Mouse (Mus musculus): ENCODE data around the gene 4930578G10Rik. TPM values are rescaled to one million over a fixed set of nuclear protein-coding genes. Genes with fewer than 3 reads are reported as not detected.
"Not testable (repeated sequence)": the region's sequence is repeated elsewhere in the genome, so short reads cannot be mapped to it uniquely, and the experiment has no call there.

Gene 4930578G10Rik
- total RNA-seq (2014; rRNA removed) (not detected in 2 replicates), polyA plus RNA-seq (2015; fragmentation: Nextera tagmentation; extraction: Ambion mirVana) (0.63 and 0.70 TPM in 2 replicates)

GRCm38 (mm10) chr4:42735245-42735644, at the start of gene 4930578G10Rik:
Gene 4930578G10Rik (plus strand): TSS chr4:42735545.
- H3K4me1 ChIP-seq (ENCODE audit: insufficient read depth, low read length); ATAC-seq; DNase-seq (ENCODE audit: low spot score); H3K9me3 ChIP-seq (ENCODE audit: low read length); H3K27me3 ChIP-seq (ENCODE audit: insufficient read depth, low read length); H3K9ac ChIP-seq (replicated peaks; ENCODE audit: low read length); H3K27ac ChIP-seq; H3K36me3 ChIP-seq (ENCODE audit: insufficient read depth, low read length); H3K4me2 ChIP-seq (ENCODE audit: low read depth, low read length); H3K4me3 ChIP-seq (ENCODE audit: low read length): not testable (repeated sequence)
- no CpG with 5 or more reads among the region's 13 CpGs for WGBS

- H3K9ac ChIP-seq (replicated peaks; ENCODE audit: low read length); H3K27ac ChIP-seq; H3K9me3 ChIP-seq (ENCODE audit: low read length); H3K4me1 ChIP-seq (ENCODE audit: insufficient read depth, low read length); H3K27me3 ChIP-seq (ENCODE audit: insufficient read depth, low read length); H3K4me3 ChIP-seq (ENCODE audit: low read length); H3K36me3 ChIP-seq (ENCODE audit: insufficient read depth, low read length); H3K4me2 ChIP-seq (ENCODE audit: low read depth, low read length); DNase-seq (ENCODE audit: low spot score); ATAC-seq: not testable (repeated sequence)
- no CpG with 5 or more reads among the region's 6 CpGs for WGBS
Observed at GRCm38 (mm10) chr4:42756477-42756876, 21.1 kb downstream of the 4930578G10Rik start, which contains the start of gene Ccl19. Gene Ccl19 (minus strand): TSS chr4:42756577.

GRCm38 (mm10) chr4:42773893-42774292, 38.5 kb downstream of the 4930578G10Rik start, which contains the start of gene Ccl21a:
Gene Ccl21a (minus strand): TSS chr4:42773993.
- not testable (repeated sequence) for DNase-seq (ENCODE audit: low spot score); H3K36me3 ChIP-seq (ENCODE audit: insufficient read depth, low read length); H3K4me3 ChIP-seq (ENCODE audit: low read length); H3K27ac ChIP-seq; H3K9ac ChIP-seq (replicated peaks; ENCODE audit: low read length); H3K27me3 ChIP-seq (ENCODE audit: insufficient read depth, low read length); ATAC-seq; H3K4me1 ChIP-seq (ENCODE audit: insufficient read depth, low read length); H3K4me2 ChIP-seq (ENCODE audit: low read depth, low read length); H3K9me3 ChIP-seq (ENCODE audit: low read length)
- WGBS: no CpG with 5 or more reads among the region's 5 CpGs

- DNase-seq (ENCODE audit: low spot score): not testable (repeated sequence)
Observed at GRCm38 (mm10) chr4:42853788-42854187, 118.4 kb downstream of the 4930578G10Rik start, which contains the start of gene Fam205a1. Gene Fam205a1 (minus strand): TSS chr4:42853888.

GRCm38 (mm10) chr4:42856671-42857070, 121.3 kb downstream of the 4930578G10Rik start, which contains the start of gene Gm12394:
Gene Gm12394 (minus strand): TSS chr4:42856771.
- not testable (repeated sequence) for H3K4me3 ChIP-seq (ENCODE audit: low read length); H3K9me3 ChIP-seq (ENCODE audit: low read length); DNase-seq (ENCODE audit: low spot score); ATAC-seq; H3K4me1 ChIP-seq (ENCODE audit: insufficient read depth, low read length); H3K4me2 ChIP-seq (ENCODE audit: low read depth, low read length); H3K36me3 ChIP-seq (ENCODE audit: insufficient read depth, low read length); H3K27me3 ChIP-seq (ENCODE audit: insufficient read depth, low read length); H3K9ac ChIP-seq (replicated peaks; ENCODE audit: low read length); H3K27ac ChIP-seq
- WGBS: 81% methylated on average over 1 of the region's 1 CpGs

More at GRCm38 (mm10) chr4:42853788-42854187, 118.4 kb downstream of the 4930578G10Rik start, which contains the start of gene Fam205a1:
- 88% methylated on average over 1 of the region's 1 CpGs for WGBS
- H3K9ac ChIP-seq (replicated peaks; ENCODE audit: low read length); H3K4me3 ChIP-seq (ENCODE audit: low read length); H3K9me3 ChIP-seq (ENCODE audit: low read length); H3K4me1 ChIP-seq (ENCODE audit: insufficient read depth, low read length); H3K4me2 ChIP-seq (ENCODE audit: low read depth, low read length); H3K36me3 ChIP-seq (ENCODE audit: insufficient read depth, low read length); ATAC-seq; H3K27ac ChIP-seq; H3K27me3 ChIP-seq (ENCODE audit: insufficient read depth, low read length): not testable (repeated sequence)

DNA sequence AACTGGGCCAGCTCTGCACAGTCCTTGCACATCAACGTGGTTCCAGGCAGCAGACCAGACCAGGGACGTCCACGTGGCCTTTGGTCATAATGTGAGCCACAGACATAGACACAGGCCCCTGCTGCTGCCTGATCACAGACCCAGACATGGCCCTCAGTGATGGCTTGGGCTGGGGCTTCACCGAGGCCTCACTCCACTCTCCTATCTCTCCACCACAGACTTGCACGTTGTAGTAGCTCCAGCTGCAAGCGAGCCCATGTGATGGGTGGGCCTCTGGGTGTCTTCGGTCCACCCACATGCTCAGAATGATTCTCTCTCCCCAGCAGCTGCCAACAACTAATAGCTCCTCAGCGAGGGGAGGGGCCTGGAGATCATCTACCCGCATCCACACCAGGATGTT, 125.1 kb downstream of the 4930578G10Rik start:
- DNase-seq (ENCODE audit: low spot score); H3K4me2 ChIP-seq (ENCODE audit: low read depth, low read length); H3K9ac ChIP-seq (replicated peaks; ENCODE audit: low read length); H3K27me3 ChIP-seq (ENCODE audit: insufficient read depth, low read length); H3K4me1 ChIP-seq (ENCODE audit: insufficient read depth, low read length); ATAC-seq; H3K9me3 ChIP-seq (ENCODE audit: low read length); H3K27ac ChIP-seq; H3K36me3 ChIP-seq (ENCODE audit: insufficient read depth, low read length); H3K4me3 ChIP-seq (ENCODE audit: low read length): not testable (repeated sequence)
- 86% methylated on average over 9 of the region's 9 CpGs for WGBS

GRCm38 (mm10) chr4:42863487-42863886, 128.1 kb downstream of the 4930578G10Rik start:
- WGBS: 88% methylated on average over 5 of the region's 5 CpGs

More at GRCm38 (mm10) chr4:42863487-42863886, 128.1 kb downstream of the 4930578G10Rik start:
- not testable (repeated sequence) for H3K27ac ChIP-seq; H3K9me3 ChIP-seq (ENCODE audit: low read length); H3K4me1 ChIP-seq (ENCODE audit: insufficient read depth, low read length); ATAC-seq; H3K4me3 ChIP-seq (ENCODE audit: low read length); H3K36me3 ChIP-seq (ENCODE audit: insufficient read depth, low read length); H3K4me2 ChIP-seq (ENCODE audit: low read depth, low read length); H3K27me3 ChIP-seq (ENCODE audit: insufficient read depth, low read length); H3K9ac ChIP-seq (replicated peaks; ENCODE audit: low read length); DNase-seq (ENCODE audit: low spot score)

Measured in hindbrain, postnatal 0 days (tissue).